Mouse (Mus musculus): ENCODE results near the gene Gzmc. TPM values are rescaled to one million over a fixed set of nuclear protein-coding genes. Genes with fewer than 3 reads are reported as not detected.

Gene Gzmc
- polyA plus RNA-seq, 1 experiment from 2014 or later: not detected

- Histone ChIP-seq H3K27ac (replicated peaks) (no peak overlapping the region), H3K9ac (no peak overlapping the region), H3K9me3 (no peaks in the 10 kb centered on the region), H3K4me3 (no peak overlapping the region), H3K36me3 (no peaks in the 10 kb centered on the region), H3K4me1 (no peaks in the 10 kb centered on the region), H3K4me2 (no peak overlapping the region), H3K27me3 (replicated peaks) (no peaks in the 10 kb centered on the region)
- WGBS: 52% methylated on average over 6 of the region's 6 CpGs
- ATAC-seq (ENCODE audit: extremely low read depth, insufficient number of reproducible peaks, low FRiP score, low TSS enrichment): no peak
Observed at GRCm38 (mm10) chr14:56186946-56187345, 47.5 kb downstream of the Gzmc start.

- H3K4me2 ChIP-seq: no peak overlapping the region
- H3K27me3 ChIP-seq (replicated peaks): no peaks in the 10 kb centered on the region
- H3K4me3 ChIP-seq: no peak overlapping the region
- 72% methylated on average over 5 of the region's 5 CpGs for WGBS
- no peaks in the 10 kb centered on the region for H3K36me3 ChIP-seq
- no peak overlapping the region for H3K9ac ChIP-seq
- ATAC-seq (ENCODE audit: extremely low read depth, insufficient number of reproducible peaks, low FRiP score, low TSS enrichment): no peak
- H3K9me3 ChIP-seq: no peaks in the 10 kb centered on the region
- no peak overlapping the region for H3K27ac ChIP-seq (replicated peaks)
- no peaks in the 10 kb centered on the region for H3K4me1 ChIP-seq
Observed at GRCm38 (mm10) chr14:56186521-56186920, 47.9 kb downstream of the Gzmc start.

Other genes with a start within 250 kb of the Gzmc start
- gene Mcpt1, start 216.7 kb downstream of the Gzmc start, polyA plus RNA-seq (2015; fragmentation: Nextera tagmentation; extraction: Ambion mirVana): not detected in 2 replicates
- gene Mcpt9, start 204.2 kb downstream of the Gzmc start, polyA plus RNA-seq (2015; fragmentation: Nextera tagmentation; extraction: Ambion mirVana): not detected in 2 replicates
- gene Mcpt2, start 192.6 kb downstream of the Gzmc start, polyA plus RNA-seq (2015; fragmentation: Nextera tagmentation; extraction: Ambion mirVana): not detected in 2 replicates
- gene Mcpt4, start 172.3 kb downstream of the Gzmc start, polyA plus RNA-seq (2015; fragmentation: Nextera tagmentation; extraction: Ambion mirVana): 0.35 and 0.48 TPM in 2 replicates
- gene Mcpt8, start 149.4 kb downstream of the Gzmc start, polyA plus RNA-seq (2015; fragmentation: Nextera tagmentation; extraction: Ambion mirVana): 0.18 TPM in 1 of 2 replicates, not detected in the other
- gene Ctsg, start 132.1 kb downstream of the Gzmc start, polyA plus RNA-seq (2015; fragmentation: Nextera tagmentation; extraction: Ambion mirVana): 0.33 and 0.64 TPM in 2 replicates
- not detected in 2 replicates for gene Gzme, start 114.0 kb downstream of the Gzmc start, polyA plus RNA-seq (2015; fragmentation: Nextera tagmentation; extraction: Ambion mirVana)
- not detected in 2 replicates for gene Gzmd, start 102.0 kb downstream of the Gzmc start, polyA plus RNA-seq (2015; fragmentation: Nextera tagmentation; extraction: Ambion mirVana)
- not detected in 2 replicates for gene Gzmg, start 75.1 kb downstream of the Gzmc start, polyA plus RNA-seq (2015; fragmentation: Nextera tagmentation; extraction: Ambion mirVana)
- gene Gzmn, start 60.1 kb downstream of the Gzmc start, polyA plus RNA-seq (2015; fragmentation: Nextera tagmentation; extraction: Ambion mirVana): not detected in 2 replicates
- gene Gzmf, start 23.2 kb downstream of the Gzmc start, polyA plus RNA-seq (2015; fragmentation: Nextera tagmentation; extraction: Ambion mirVana): not detected in 2 replicates
- gene Gzmb, start 27.6 kb upstream of the Gzmc start, polyA plus RNA-seq (2015; fragmentation: Nextera tagmentation; extraction: Ambion mirVana): 0.23 TPM in 1 of 2 replicates, not detected in the other
- 0.04 TPM in 1 of 2 replicates, not detected in the other for gene Atp12a, start 130.4 kb upstream of the Gzmc start, polyA plus RNA-seq (2015; fragmentation: Nextera tagmentation; extraction: Ambion mirVana)
- 2.4 and 3.3 TPM in 2 replicates for gene Rnf17, start 167.9 kb upstream of the Gzmc start, polyA plus RNA-seq (2015; fragmentation: Nextera tagmentation; extraction: Ambion mirVana)